Mouse (Mus musculus) megakaryocyte, embryonic 14.5 days (primary cell): ENCODE measurements at regions not wholly inside any gene's neighbourhood (a gene's known extent, or its start where the extent isn't known, plus 50 kb on each side); places are given as distances from the start of the nearest gene placed in this dataset.

Experiments used
- FLI1 ChIP-seq: IDR thresholded peaks from 2 replicates; pipeline ENCODE4 v1.6.1; 2012; ENCODE audit warnings: low read length, inconsistent platforms, mixed read lengths
- GATA1 ChIP-seq: IDR thresholded peaks from 3 replicates; pipeline ENCODE4 v1.6.1; 2012; ENCODE audit warnings: mixed read lengths, low read length, inconsistent platforms, borderline replicate concordance

DNA sequence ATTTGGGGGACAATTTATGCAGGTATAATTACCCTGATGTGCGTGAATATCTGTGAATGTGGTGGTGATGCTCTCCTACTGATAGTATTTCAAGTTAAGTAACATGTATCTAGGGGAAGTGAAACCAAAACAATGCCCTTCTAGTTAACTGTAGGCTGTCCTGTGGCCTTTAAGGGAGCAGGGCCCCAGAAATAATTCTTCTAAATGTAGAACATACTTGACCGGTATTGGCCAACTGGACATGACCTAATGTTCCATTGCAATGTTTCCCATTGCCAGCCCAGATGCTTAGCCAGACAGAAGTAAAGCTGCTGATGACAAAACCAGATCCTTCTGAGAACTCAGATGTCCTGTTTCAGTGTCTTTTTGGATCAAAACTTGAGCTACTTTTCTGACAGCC lies 54.9 kb upstream of the Gsap start:
- TF ChIP-seq GATA1, result no peak
- no peak for TF ChIP-seq FLI1
